Mouse (Mus musculus): ENCODE data around the gene Syce2.
"Not testable (repeated sequence)": the region's sequence is repeated elsewhere in the genome, so short reads cannot be mapped to it uniquely, and the experiment has no call there.

The Syce2 gene

GRCm38 (mm10) chr8:84901071-84901470 is 29.2 kb downstream of the Syce2 start:
- peak; percentile 86 for DNase-seq (ENCODE audit: extremely low read depth, low read depth)

GRCm38 (mm10) chr8:84901752-84902151 is 29.8 kb downstream of the Syce2 start, which contains the start of gene Klf1:
Gene Klf1 (plus strand): TSS chr8:84901928.
- DNase-seq (ENCODE audit: extremely low read depth, low read depth): peak; percentile 96

- no peak for DNase-seq (ENCODE audit: extremely low read depth, low read depth)
These were observed 30.5 kb downstream of the Syce2 start for GRCm38 (mm10) chr8:84902367-84902919.

- no peak for DNase-seq (ENCODE audit: extremely low read depth, low read depth)
These were observed 31.2 kb downstream of the Syce2 start for GRCm38 (mm10) chr8:84902920-84903661.

- no peak for DNase-seq (ENCODE audit: extremely low read depth, low read depth)
These were observed 32.4 kb downstream of the Syce2 start for GRCm38 (mm10) chr8:84904351-84904750.

GRCm38 (mm10) chr8:84907037-84907436 is 35.1 kb downstream of the Syce2 start:
- DNase-seq (ENCODE audit: extremely low read depth, low read depth): no peak

GRCm38 (mm10) chr8:84907493-84907892 is 35.6 kb downstream of the Syce2 start:
- no peak for DNase-seq (ENCODE audit: extremely low read depth, low read depth)

GRCm38 (mm10) chr8:84907979-84908378 is 36.1 kb downstream of the Syce2 start:
- DNase-seq (ENCODE audit: extremely low read depth, low read depth): not testable (repeated sequence)

GRCm38 (mm10) chr8:84908421-84909161 is 36.7 kb downstream of the Syce2 start, which contains the start of gene Dnase2a:
Gene Dnase2a (plus strand): TSS chr8:84908560.
- peak; percentile 95 for DNase-seq (ENCODE audit: extremely low read depth, low read depth)

- DNase-seq (ENCODE audit: extremely low read depth, low read depth): no peak
These were observed 37.4 kb downstream of the Syce2 start for GRCm38 (mm10) chr8:84909162-84909767.

- no peak for DNase-seq (ENCODE audit: extremely low read depth, low read depth)
These were observed 38.0 kb downstream of the Syce2 start for GRCm38 (mm10) chr8:84909949-84910348.

GRCm38 (mm10) chr8:84910551-84910950 is 38.6 kb downstream of the Syce2 start:
- DNase-seq (ENCODE audit: extremely low read depth, low read depth): no peak

- no peak for DNase-seq (ENCODE audit: extremely low read depth, low read depth)
These were observed 39.9 kb downstream of the Syce2 start for GRCm38 (mm10) chr8:84911854-84912253.

- no peak for DNase-seq (ENCODE audit: extremely low read depth, low read depth)
These were observed 40.5 kb downstream of the Syce2 start for GRCm38 (mm10) chr8:84912391-84912790.

GRCm38 (mm10) chr8:84912895-84913501 is 41.1 kb downstream of the Syce2 start:
- no peak for DNase-seq (ENCODE audit: extremely low read depth, low read depth)

GRCm38 (mm10) chr8:84913502-84913900 is 41.6 kb downstream of the Syce2 start:
- peak; percentile 76 for DNase-seq (ENCODE audit: extremely low read depth, low read depth)

GRCm38 (mm10) chr8:84913960-84914359 is 42.0 kb downstream of the Syce2 start:
- DNase-seq (ENCODE audit: extremely low read depth, low read depth): peak; percentile 84

GRCm38 (mm10) chr8:84915269-84915668 is 43.4 kb downstream of the Syce2 start:
- no peak for DNase-seq (ENCODE audit: extremely low read depth, low read depth)

- no peak for DNase-seq (ENCODE audit: extremely low read depth, low read depth)
These were observed 45.9 kb downstream of the Syce2 start for GRCm38 (mm10) chr8:84917781-84918180.

GRCm38 (mm10) chr8:84918646-84919045 is 46.7 kb downstream of the Syce2 start:
- no peak for DNase-seq (ENCODE audit: extremely low read depth, low read depth)

GRCm38 (mm10) chr8:84921596-84921995 is 49.7 kb downstream of the Syce2 start:
- no peak for DNase-seq (ENCODE audit: extremely low read depth, low read depth)

Measured in MEL-GATA-1-ER (cell line).